Mouse (Mus musculus) c-Kit-negative CD71-positive TER-119-positive erythroid progenitor cells, embryonic 14.5 days (primary cell): Measurements from ENCODE around the gene Zkscan16.

ENCODE experiments used
- DNase-seq: peaks from one replicate; pipeline ENCODE4 v3.0.0-alpha.2; 2013; ENCODE audit warnings: low read depth, low spot score

Gene Zkscan16

DNA sequence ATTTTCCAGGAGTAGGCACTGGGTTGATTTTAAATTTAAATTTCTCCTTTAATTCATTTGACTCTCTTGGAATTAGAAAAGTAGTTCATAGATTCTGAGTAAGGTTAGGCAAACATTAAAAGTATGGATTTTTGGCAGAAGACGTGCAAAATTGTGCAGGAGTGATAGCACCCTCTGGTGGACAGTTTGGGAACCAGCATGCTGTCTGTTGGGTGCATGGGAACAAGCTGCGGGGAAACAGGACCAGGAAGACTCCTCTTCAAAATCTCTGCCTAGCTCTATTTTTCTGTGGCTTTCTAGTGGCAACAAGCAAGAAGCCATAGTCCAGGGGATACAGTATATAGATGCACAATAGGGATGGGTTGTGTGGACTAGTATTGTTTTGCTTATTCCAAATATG lies 56.3 kb downstream of the Zkscan16 start:
- peak; percentile 56 for DNase-seq

DNA sequence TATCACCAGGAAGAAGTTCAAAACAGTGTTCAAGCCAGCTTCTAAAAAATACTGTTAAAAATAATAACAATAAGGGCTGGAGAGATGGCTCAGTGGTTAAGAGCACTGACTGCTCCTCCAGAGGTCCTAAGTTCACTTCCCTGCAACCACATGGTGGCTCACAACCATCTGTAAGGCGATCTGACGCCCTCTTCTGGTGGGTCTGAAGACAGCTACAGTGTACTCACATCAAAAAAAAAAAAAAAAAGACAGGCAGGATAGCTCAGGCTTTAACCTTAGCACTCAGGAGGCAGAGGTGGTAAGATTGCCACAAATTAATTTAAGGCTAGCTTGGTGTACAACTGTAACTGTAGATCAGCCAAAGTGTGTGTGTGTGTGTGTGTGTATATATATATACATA lies 57.2 kb downstream of the Zkscan16 start:
- DNase-seq, result no peak

DNA sequence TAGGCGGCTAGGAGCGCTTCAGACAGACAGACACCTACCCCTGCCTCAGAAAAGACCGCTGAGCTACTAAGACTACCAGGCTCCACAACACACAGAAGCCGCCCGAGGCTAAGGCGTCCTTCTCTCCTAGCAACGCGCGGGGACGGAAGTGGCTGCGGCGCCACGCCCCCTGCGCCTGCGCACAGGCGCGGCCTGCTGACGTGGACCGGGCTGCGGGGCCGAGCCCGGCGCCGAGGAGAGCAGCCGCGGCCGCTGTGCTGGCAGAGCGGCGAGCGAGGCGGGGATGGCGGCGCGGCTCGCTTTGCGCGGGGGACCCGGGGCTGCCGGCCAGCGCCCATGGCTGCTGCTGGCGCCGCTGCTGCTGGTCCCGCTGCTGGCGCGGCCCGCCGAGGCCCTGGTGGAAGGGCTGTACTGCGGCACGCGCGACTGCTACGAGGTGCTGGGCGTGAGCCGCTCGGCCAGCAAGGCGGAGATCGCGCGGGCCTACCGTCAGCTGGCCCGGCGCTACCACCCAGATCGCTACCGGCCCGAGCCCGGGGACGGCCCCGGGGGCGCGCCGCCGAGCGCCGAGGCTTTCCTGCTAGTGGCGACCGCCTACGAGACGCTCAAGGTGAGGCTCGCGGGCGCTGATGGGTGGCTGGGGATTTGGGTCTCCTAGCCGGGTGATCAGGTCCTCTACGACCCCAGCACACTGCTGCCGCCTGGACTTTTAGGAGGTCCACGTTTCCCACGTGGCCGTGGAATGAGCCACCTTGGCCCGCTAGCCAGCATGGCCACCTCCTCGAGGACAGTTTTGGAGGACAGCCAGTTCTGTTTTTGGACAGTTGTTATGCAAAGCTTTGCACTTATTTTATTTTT lies 59.7 kb downstream of the Zkscan16 start, which contains the start of gene Gm20503:
Gm20503 (plus strand) TSS at position 263 of the 858 bp plus-strand sequence.
- DNase-seq, result peak; percentile 83

DNA sequence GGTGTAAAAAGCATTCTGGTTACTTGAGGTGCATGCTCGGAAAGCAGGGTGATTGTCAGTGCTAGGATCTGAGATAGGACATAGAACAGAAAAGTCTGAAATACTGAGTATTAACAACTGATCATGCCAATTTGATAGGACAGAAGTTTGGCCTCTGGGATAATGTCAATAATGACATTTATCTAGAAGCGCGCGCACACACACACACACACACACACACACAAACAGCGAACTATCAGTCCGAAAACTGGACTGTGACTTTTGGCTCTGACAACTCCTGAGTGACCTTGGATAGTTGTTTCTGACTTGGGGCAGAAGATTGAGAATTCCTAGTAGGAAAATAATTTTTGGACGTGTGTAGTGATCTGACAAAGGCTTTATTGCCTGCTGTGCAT lies 60.4 kb downstream of the Zkscan16 start:
- DNase-seq, result no peak

DNA sequence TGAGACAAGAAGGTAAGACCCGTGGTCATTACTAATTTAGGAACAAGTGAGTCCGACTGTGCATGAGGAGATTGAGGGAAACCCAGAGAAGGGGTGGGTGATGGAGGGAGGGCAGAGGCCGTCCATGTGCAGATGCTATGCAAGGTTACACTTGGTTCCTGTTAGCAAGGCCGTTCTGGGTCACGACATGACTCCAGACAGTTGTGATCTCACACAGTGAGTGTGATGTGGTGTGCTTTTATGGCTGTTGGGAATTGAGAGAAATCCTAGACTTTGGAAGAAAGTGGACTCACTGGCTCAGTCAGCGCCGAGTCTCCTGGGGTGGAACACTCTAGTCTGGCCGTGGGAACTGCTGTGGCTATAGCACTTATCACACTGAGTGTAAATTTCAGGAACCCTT lies 62.8 kb downstream of the Zkscan16 start:
- DNase-seq, result no peak

DNA sequence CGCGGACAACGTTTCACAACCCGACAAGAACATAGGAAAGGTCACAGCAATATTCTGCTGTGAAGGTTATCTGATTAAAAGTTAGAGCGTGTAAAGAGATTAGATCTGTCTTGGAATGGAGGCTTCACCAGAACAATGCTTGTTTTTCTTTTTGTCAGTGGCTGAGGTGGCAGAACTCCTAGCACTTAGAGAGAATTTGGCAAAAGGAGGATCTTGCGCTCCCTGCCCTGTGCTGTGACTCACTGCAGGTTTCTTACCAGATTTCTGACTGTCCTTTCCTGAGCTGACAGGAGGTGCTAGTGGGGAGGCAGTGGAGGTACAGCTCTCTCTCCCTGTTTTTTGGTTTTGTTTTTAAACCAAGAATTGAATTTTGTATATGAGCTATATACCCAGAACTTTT lies 63.6 kb downstream of the Zkscan16 start:
- DNase-seq, result no peak
